Comparison of ENCODE assay signal across 10 mouse cellular contexts in genomic region chr14:54572122-54572521, GRCm38 (mm10). TPM values are rescaled to one million over a fixed set of nuclear protein-coding genes. Genes with fewer than 3 reads are reported as not detected.
A peak's percentile ranks its signal among the peaks of the same experiment; 100 is the strongest.
DNase-seq lines count a peak whose midpoint lies in the region; ATAC-seq and TF ChIP-seq lines count a peak whose summit lies in the region.
"Had no signal": no experiment of that assay in that cellular context is flagged by ENCODE, and none has a peak within 500 bp of the region (broad histone marks: within the 10 kb centered on the region; RNA-seq: fewer than 3 reads in every experiment).

No protein-coding gene starts in this region.

- H3K9me3 ChIP-seq in E14TG2a.4 (ENCODE audit: low read length), result no peaks in the 10 kb centered on the region
- H3K9me3 ChIP-seq in embryonic facial prominence, embryonic 12.5 days, result no peaks in the 10 kb centered on the region
- no peaks in the 10 kb centered on the region for H3K9me3 ChIP-seq in intestine, embryonic 14.5 days (ENCODE audit: control insufficient read depth, low read length)

- TF ChIP-seq CTCF in kidney, adult 2 months (conservative IDR thresholded peaks at IDR 0.05; ENCODE audit: insufficient read depth, insufficient read length, low read depth, low read length), result no peak
- no peak for TF ChIP-seq CTCF in E14TG2a.4 (conservative IDR thresholded peaks at IDR 0.05; ENCODE audit: low read length)
- no peak for TF ChIP-seq CTCF in cerebellum, adult 2 months (IDR thresholded peaks at IDR 0.05; ENCODE audit: borderline replicate concordance, insufficient read depth, low read depth, low read length)

- H3K9ac ChIP-seq in embryonic facial prominence, embryonic 12.5 days, result no peak overlapping the region
- no peak overlapping the region for H3K9ac ChIP-seq in intestine, embryonic 14.5 days (ENCODE audit: low read length)

- no peak for TF ChIP-seq POLR2A in kidney, adult 2 months (IDR thresholded peaks at IDR 0.05; ENCODE audit: low read depth, low read length)
- TF ChIP-seq POLR2A in cerebellum, adult 2 months (IDR thresholded peaks at IDR 0.05; ENCODE audit: borderline replicate concordance, insufficient read depth, low read length), result no peak

- H3K4me1 ChIP-seq in kidney, adult 2 months (ENCODE audit: control insufficient read depth, insufficient read depth, low read length), result peaks cover 29% of the 10 kb centered on the region
- peaks cover 71% of the 10 kb centered on the region for H3K4me1 ChIP-seq in E14TG2a.4 (replicated peaks; ENCODE audit: low read depth, low read length)
- peaks cover 43% of the 10 kb centered on the region for H3K4me1 ChIP-seq in embryonic facial prominence, embryonic 12.5 days
- H3K4me1 ChIP-seq in intestine, embryonic 14.5 days (replicated peaks; ENCODE audit: control insufficient read depth, insufficient read depth, low read length), result peaks cover 33% of the 10 kb centered on the region
- H3K4me1 ChIP-seq in cerebellum, adult 2 months (ENCODE audit: control insufficient read depth, insufficient read depth, low read length), result no peaks in the 10 kb centered on the region

- WGBS in kidney, adult 2 months, result 60% methylated on average over 4 of the region's 4 CpGs
- WGBS in embryonic facial prominence, embryonic 12.5 days, result 65% methylated on average over 4 of the region's 4 CpGs
- 60% methylated on average over 4 of the region's 4 CpGs for WGBS in intestine, embryonic 14.5 days
- 56% methylated on average over 4 of the region's 4 CpGs for WGBS in cerebellum, adult 2 months

- H3K4me3 ChIP-seq in kidney, adult 2 months (ENCODE audit: insufficient read depth, low read depth, low read length), result no peak overlapping the region
- peak overlapping the region; percentile 97 for H3K4me3 ChIP-seq in E14TG2a.4 (replicated peaks; ENCODE audit: low read length)
- no peak overlapping the region for H3K4me3 ChIP-seq in embryonic facial prominence, embryonic 12.5 days
- no peak overlapping the region for H3K4me3 ChIP-seq in intestine, embryonic 14.5 days (ENCODE audit: low read depth, low read length)
- H3K4me3 ChIP-seq in cerebellum, adult 2 months (replicated peaks; ENCODE audit: insufficient read depth, low read depth, low read length), result no peak overlapping the region

- H3K27ac ChIP-seq in kidney, adult 2 months (ENCODE audit: insufficient read depth, low read depth, low read length), result peak overlapping the region; percentile 64
- peak overlapping the region; percentile 78 for H3K27ac ChIP-seq in embryonic facial prominence, embryonic 12.5 days
- peak overlapping the region; percentile 24; the same call in 1 of the 2 replicates for H3K27ac ChIP-seq in intestine, embryonic 14.5 days (ENCODE audit: low read depth)
- no peak overlapping the region for H3K27ac ChIP-seq in cerebellum, adult 2 months (ENCODE audit: insufficient read depth, low read length)

- H3K36me3 ChIP-seq in kidney, adult 2 months (ENCODE audit: control insufficient read depth, insufficient read depth, low read length), result no peaks in the 10 kb centered on the region
- H3K36me3 ChIP-seq in E14TG2a.4 (ENCODE audit: insufficient read depth, low read length), result peaks cover 82% of the 10 kb centered on the region
- peaks cover 63% of the 10 kb centered on the region for H3K36me3 ChIP-seq in embryonic facial prominence, embryonic 12.5 days
- H3K36me3 ChIP-seq in intestine, embryonic 14.5 days (ENCODE audit: control insufficient read depth, insufficient read depth, low read length), result peaks cover 52% of the 10 kb centered on the region

- no peaks in the 10 kb centered on the region for H3K27me3 ChIP-seq in kidney, adult 2 months (replicated peaks; ENCODE audit: control insufficient read depth, insufficient read depth, low read length)
- H3K27me3 ChIP-seq in E14TG2a.4 (ENCODE audit: insufficient read depth, low read length), result no peaks in the 10 kb centered on the region
- no peaks in the 10 kb centered on the region for H3K27me3 ChIP-seq in embryonic facial prominence, embryonic 12.5 days
- no peaks in the 10 kb centered on the region for H3K27me3 ChIP-seq in intestine, embryonic 14.5 days (replicated peaks; ENCODE audit: control insufficient read depth, insufficient read depth, low read length)
- H3K27me3 ChIP-seq in cerebellum, adult 2 months (ENCODE audit: control insufficient read depth, insufficient read depth, low read length), result peaks cover 10% of the 10 kb centered on the region; the same call in 1 of the 2 replicates

- ATAC-seq in embryonic facial prominence, embryonic 12.5 days (ENCODE audit: insufficient number of reproducible peaks, insufficient read depth, low FRiP score, low TSS enrichment), result no peak
- ATAC-seq in intestine, embryonic 14.5 days (replicated peaks; ENCODE audit: low FRiP score, low TSS enrichment, low read depth), result no peak

- peak overlapping the region; percentile 66; the same call in 1 of the 2 replicates for H3K4me2 ChIP-seq in embryonic facial prominence, embryonic 12.5 days (replicated peaks)
- 0 out of 2 replicates have a peak overlapping the region, but pooled peaks have one; percentile 93 for H3K4me2 ChIP-seq in intestine, embryonic 14.5 days (ENCODE audit: low read length)

- DNase-seq in kidney, adult 2 months, result no peak
- no peak for DNase-seq in kidney, postnatal 36 days
- no peak for DNase-seq in intestine, embryonic 14.5 days (ENCODE audit: low spot score)
- DNase-seq in adrenal gland, postnatal 36 days, result no peak
- DNase-seq in cerebellum, adult 2 months, result no peak
- DNase-seq in yolk sac, embryonic 10.5 days (ENCODE audit: low spot score), result no peak
- DNase-seq: thymus, postnatal 4 days had no signal

RNA-seq across cellular contexts. Expression of gene Ajuba, which starts 5.2 kb away (rescaled TPM):
- 32.4 and 33.9 TPM in 2 replicates for polyA plus RNA-seq in kidney, adult 2 months (2012; rRNA removed)
- 67.8 and 69.0 TPM in 2 replicates for polyA plus RNA-seq in embryonic facial prominence, embryonic 12.5 days (2016; fragmentation: Nextera tagmentation; extraction: Ambion mirVana)
- polyA plus RNA-seq in intestine, embryonic 14.5 days (2014; fragmentation: Nextera tagmentation; extraction: Ambion mirVana), result 14.5 and 19.0 TPM in 2 replicates
- total RNA-seq in adrenal gland, postnatal 36 days (2021), result 10 to 100 TPM; 17.5 to 24.8 TPM
- polyA plus RNA-seq in cerebellum, adult 2 months (2012; rRNA removed), result 1.9 TPM in 2 replicates

RNA-seq across cellular contexts. Expression of gene Haus4, which starts 17.7 kb away (rescaled TPM):
- polyA plus RNA-seq in kidney, adult 2 months (2012; rRNA removed), result 9.6 and 10.0 TPM in 2 replicates
- polyA plus RNA-seq in embryonic facial prominence, embryonic 12.5 days (2016; fragmentation: Nextera tagmentation; extraction: Ambion mirVana), result 50.5 and 52.3 TPM in 2 replicates
- polyA plus RNA-seq in intestine, embryonic 14.5 days (2014; fragmentation: Nextera tagmentation; extraction: Ambion mirVana), result 57.9 and 58.2 TPM in 2 replicates
- total RNA-seq in adrenal gland, postnatal 36 days (2021), result 10 to 100 TPM; 22.5 to 27.0 TPM
- polyA plus RNA-seq in cerebellum, adult 2 months (2012; rRNA removed), result 9.5 and 9.9 TPM in 2 replicates

RNA-seq across cellular contexts. Expression of gene 4931414P19Rik, which starts 33.7 kb away (rescaled TPM):
- 6.5 and 8.1 TPM in 2 replicates for polyA plus RNA-seq in kidney, adult 2 months (2012; rRNA removed)
- polyA plus RNA-seq in embryonic facial prominence, embryonic 12.5 days (2016; fragmentation: Nextera tagmentation; extraction: Ambion mirVana), result 9.0 and 10.1 TPM in 2 replicates
- 6.6 and 7.1 TPM in 2 replicates for polyA plus RNA-seq in intestine, embryonic 14.5 days (2014; fragmentation: Nextera tagmentation; extraction: Ambion mirVana)
- total RNA-seq in adrenal gland, postnatal 36 days (2021), result 1 to 10 TPM; 4.3 to 6.0 TPM
- polyA plus RNA-seq in cerebellum, adult 2 months (2012; rRNA removed), result 3.2 and 4.0 TPM in 2 replicates

RNA-seq across cellular contexts. Expression of gene Psmb5, which starts 45.7 kb away (rescaled TPM):
- 244 and 276 TPM in 2 replicates for polyA plus RNA-seq in kidney, adult 2 months (2012; rRNA removed)
- 381 and 403 TPM in 2 replicates for polyA plus RNA-seq in embryonic facial prominence, embryonic 12.5 days (2016; fragmentation: Nextera tagmentation; extraction: Ambion mirVana)
- 395 and 412 TPM in 2 replicates for polyA plus RNA-seq in intestine, embryonic 14.5 days (2014; fragmentation: Nextera tagmentation; extraction: Ambion mirVana)
- 100 to 1,000 TPM; 347 to 407 TPM for total RNA-seq in adrenal gland, postnatal 36 days (2021)
- polyA plus RNA-seq in cerebellum, adult 2 months (2012; rRNA removed), result 221 and 225 TPM in 2 replicates

RNA-seq across cellular contexts. Expression of gene Psmb11, which starts 49.1 kb away (rescaled TPM):
- polyA plus RNA-seq in kidney, adult 2 months (2012; rRNA removed), result not detected in 2 replicates
- 0.05 and 0.10 TPM in 2 replicates for polyA plus RNA-seq in embryonic facial prominence, embryonic 12.5 days (2016; fragmentation: Nextera tagmentation; extraction: Ambion mirVana)
- not detected in 2 replicates for polyA plus RNA-seq in intestine, embryonic 14.5 days (2014; fragmentation: Nextera tagmentation; extraction: Ambion mirVana)
- total RNA-seq in adrenal gland, postnatal 36 days (2021), result not detected
- polyA plus RNA-seq in cerebellum, adult 2 months (2012; rRNA removed), result 0.10 TPM in 1 of 2 replicates, not detected in the other
- total RNA-seq: common myeloid progenitor, adult 5-6 weeks had no signal
